Mouse (Mus musculus): Measurements from ENCODE around the gene Igflr1. TPM values are rescaled to one million over a fixed set of nuclear protein-coding genes. Genes with fewer than 3 reads are reported as not detected.
A peak's percentile ranks its signal among the peaks of the same experiment; 100 is the strongest.

Gene Igflr1
- polyA plus RNA-seq, 1 experiment from 2014 or later = 4.7 TPM

DNA sequence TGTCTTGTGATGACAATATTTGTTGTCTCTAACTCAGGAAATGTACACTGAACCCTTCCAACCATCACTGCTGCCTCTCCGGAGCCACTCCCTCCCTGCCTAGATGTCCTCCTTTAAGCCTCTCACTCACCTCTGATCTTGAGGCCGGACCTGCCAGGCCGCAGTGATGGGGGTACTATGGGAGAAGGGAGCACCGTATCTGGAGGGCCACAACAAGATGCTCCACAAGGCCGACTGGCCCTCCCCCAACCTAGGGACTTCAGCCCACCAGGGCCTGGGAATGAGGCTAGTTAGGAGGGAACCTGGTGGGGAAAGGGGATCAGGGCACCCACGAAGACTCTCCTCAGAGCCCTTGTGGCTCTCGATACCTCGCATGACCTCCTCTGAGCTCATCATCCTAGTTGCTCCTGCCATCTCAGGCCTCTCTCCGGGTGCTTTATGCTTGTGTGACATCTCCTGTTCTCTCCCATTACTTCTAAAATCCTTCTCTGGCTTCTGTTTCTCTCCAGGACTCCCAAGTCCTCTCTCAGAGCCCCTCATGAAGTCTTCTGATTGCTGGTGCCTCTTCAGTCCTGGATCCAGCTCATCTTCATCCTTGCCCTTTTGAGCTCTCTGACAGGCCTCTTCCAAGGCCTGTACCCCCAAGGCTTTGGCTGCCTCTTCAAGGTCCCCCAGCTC lies 25.8 kb downstream of the Igflr1 start:
- whole genome bisulfite sequencing = 89% methylated on average over 9 of the region's 9 CpGs
- Histone ChIP-seq H3K27ac (replicated peaks) (no peak overlapping the region), H3K4me3 (replicated peaks) (no peak overlapping the region), H3K9me3 (replicated peaks) (no peaks in the 10 kb centered on the region), H3K4me1 (peaks cover 23% of the 10 kb centered on the region), H3K4me2 (no peak overlapping the region), H3K36me3 (0 out of 2 replicates have a peak, but pooled peaks cover 4% of the 10 kb centered on the region), H3K9ac (replicated peaks) (no peak overlapping the region), H3K27me3 (replicated peaks) (no peaks in the 10 kb centered on the region)
- ATAC-seq (ENCODE audit: low FRiP score) = no peak

GRCm38 (mm10) chr7:30591605-30591951 lies 26.4 kb downstream of the Igflr1 start:
- 49% methylated on average over 4 of the region's 4 CpGs for WGBS
- H3K27me3 ChIP-seq (replicated peaks) = no peaks in the 10 kb centered on the region
- H3K4me3 ChIP-seq (replicated peaks) = no peak overlapping the region
- no peaks in the 10 kb centered on the region for H3K36me3 ChIP-seq
- H3K9ac ChIP-seq (replicated peaks) = no peak overlapping the region
- no peak overlapping the region for H3K4me2 ChIP-seq
- peaks cover 20% of the 10 kb centered on the region for H3K4me1 ChIP-seq
- H3K9me3 ChIP-seq (replicated peaks) = no peaks in the 10 kb centered on the region
- no peak overlapping the region for H3K27ac ChIP-seq (replicated peaks)
- ATAC-seq (ENCODE audit: low FRiP score) = no peak

- Histone ChIP-seq H3K36me3 (no peaks in the 10 kb centered on the region), H3K9ac (replicated peaks) (no peak overlapping the region), H3K9me3 (replicated peaks) (no peaks in the 10 kb centered on the region), H3K27ac (replicated peaks) (no peak overlapping the region), H3K4me2 (no peak overlapping the region), H3K4me3 (replicated peaks) (no peak overlapping the region), H3K27me3 (replicated peaks) (no peaks in the 10 kb centered on the region), H3K4me1 (peaks cover 7% of the 10 kb centered on the region)
- WGBS = 61% methylated on average over 5 of the region's 5 CpGs
- ATAC-seq (ENCODE audit: low FRiP score) = no peak
Observed at GRCm38 (mm10) chr7:30592772-30593423, 27.7 kb downstream of the Igflr1 start.

GRCm38 (mm10) chr7:30593579-30594509 lies 28.6 kb downstream of the Igflr1 start:
- no peak overlapping the region for H3K27ac ChIP-seq (replicated peaks)
- H3K4me1 ChIP-seq = peaks cover 7% of the 10 kb centered on the region
- no peaks in the 10 kb centered on the region for H3K36me3 ChIP-seq
- no peak overlapping the region for H3K4me2 ChIP-seq
- H3K9ac ChIP-seq (replicated peaks) = no peak overlapping the region
- ATAC-seq (ENCODE audit: low FRiP score) = no peak
- H3K4me3 ChIP-seq (replicated peaks) = no peak overlapping the region
- 72% methylated on average over 10 of the region's 10 CpGs for WGBS
- H3K9me3 ChIP-seq (replicated peaks) = no peaks in the 10 kb centered on the region
- H3K27me3 ChIP-seq (replicated peaks) = no peaks in the 10 kb centered on the region

GRCm38 (mm10) chr7:30594510-30595024 lies 29.3 kb downstream of the Igflr1 start:
- H3K9ac ChIP-seq (replicated peaks) = no peak overlapping the region
- no peak for ATAC-seq (ENCODE audit: low FRiP score)
- no peaks in the 10 kb centered on the region for H3K9me3 ChIP-seq (replicated peaks)
- no peak overlapping the region for H3K4me2 ChIP-seq
- no peaks in the 10 kb centered on the region for H3K36me3 ChIP-seq
- WGBS = 69% methylated on average over 4 of the region's 4 CpGs
- no peak overlapping the region for H3K4me3 ChIP-seq (replicated peaks)
- H3K27me3 ChIP-seq (replicated peaks) = no peaks in the 10 kb centered on the region
- no peak overlapping the region for H3K27ac ChIP-seq (replicated peaks)
- peaks cover 8% of the 10 kb centered on the region for H3K4me1 ChIP-seq

DNA sequence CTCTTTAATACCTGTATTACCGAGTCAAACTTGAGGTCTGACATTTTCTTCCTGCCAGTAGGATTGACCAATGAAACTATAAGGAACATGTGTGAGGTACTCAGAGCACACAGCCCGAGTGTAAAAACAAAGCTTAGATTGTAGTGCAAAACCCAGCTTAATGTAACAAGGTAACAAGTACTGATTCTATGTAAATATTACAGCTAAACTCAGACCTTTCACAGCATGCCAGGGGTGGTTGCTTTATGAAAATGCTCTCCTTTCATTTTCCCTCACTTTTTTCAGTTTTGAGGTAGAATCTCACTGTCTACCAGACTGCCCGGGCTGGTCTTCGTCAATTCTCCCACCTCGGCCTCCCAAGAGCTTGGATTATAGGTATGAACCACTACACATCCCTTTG lies 30.9 kb downstream of the Igflr1 start:
- Histone ChIP-seq H3K4me1 (peaks cover 12% of the 10 kb centered on the region), H3K27ac (replicated peaks) (no peak overlapping the region), H3K36me3 (no peaks in the 10 kb centered on the region), H3K9ac (replicated peaks) (no peak overlapping the region), H3K27me3 (replicated peaks) (no peaks in the 10 kb centered on the region), H3K4me3 (replicated peaks) (no peak overlapping the region), H3K9me3 (replicated peaks) (no peaks in the 10 kb centered on the region), H3K4me2 (no peak overlapping the region)
- ATAC-seq (ENCODE audit: low FRiP score) = no peak
- WGBS = 83% methylated on average over 5 of the region's 5 CpGs

DNA sequence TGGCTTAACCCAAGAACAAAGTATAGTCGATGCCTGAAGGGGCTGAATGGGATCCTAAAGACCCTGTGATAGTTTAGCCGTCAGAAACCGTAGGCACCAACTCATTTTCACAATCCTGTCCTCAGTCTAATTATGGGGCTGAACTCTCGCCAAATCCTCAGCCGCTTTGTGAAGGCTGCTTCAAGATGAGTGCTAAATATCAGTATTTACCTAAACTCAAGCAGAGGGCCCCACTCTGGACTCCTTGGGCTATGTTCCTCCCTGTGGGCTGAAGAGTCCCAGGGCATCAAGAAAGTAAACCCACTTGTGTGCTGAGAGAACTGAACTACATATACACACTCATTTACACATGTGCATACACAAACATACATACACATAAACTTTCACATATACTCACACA lies 31.6 kb downstream of the Igflr1 start:
- no peaks in the 10 kb centered on the region for H3K9me3 ChIP-seq (replicated peaks)
- no peak overlapping the region for H3K4me2 ChIP-seq
- WGBS = 78% methylated on average over 5 of the region's 5 CpGs
- H3K4me3 ChIP-seq (replicated peaks) = no peak overlapping the region
- no peak overlapping the region for H3K9ac ChIP-seq (replicated peaks)
- H3K27ac ChIP-seq (replicated peaks) = no peak overlapping the region
- no peaks in the 10 kb centered on the region for H3K27me3 ChIP-seq (replicated peaks)
- ATAC-seq (ENCODE audit: low FRiP score) = no peak
- peaks cover 12% of the 10 kb centered on the region for H3K4me1 ChIP-seq
- H3K36me3 ChIP-seq = no peaks in the 10 kb centered on the region

GRCm38 (mm10) chr7:30598786-30599185 lies 33.6 kb downstream of the Igflr1 start, which contains the start of gene Zbtb32:
Zbtb32 (minus strand) TSS chr7:30598909.
- Histone ChIP-seq H3K9me3 (replicated peaks) (no peaks in the 10 kb centered on the region), H3K4me2 (peak within 1 kb of the TSS; percentile 52), H3K4me3 (replicated peaks) (peak within 1 kb of the TSS; percentile 21; the same call in 1 of the 2 replicates), H3K27me3 (replicated peaks) (no peaks in the 10 kb centered on the region), H3K4me1 (peaks cover 12% of the 10 kb centered on the region), H3K9ac (replicated peaks) (no peak within 1 kb of the TSS), H3K36me3 (no peaks in the 10 kb centered on the region), H3K27ac (replicated peaks) (peak within 1 kb of the TSS; percentile 56)
- no peak for ATAC-seq (ENCODE audit: low FRiP score)
- 96% methylated on average over 12 of the region's 12 CpGs for WGBS

- Histone ChIP-seq H3K27ac (replicated peaks) (peak overlapping the region; percentile 56), H3K27me3 (replicated peaks) (no peaks in the 10 kb centered on the region), H3K4me2 (peak overlapping the region; percentile 52), H3K4me1 (peaks cover 12% of the 10 kb centered on the region), H3K9me3 (replicated peaks) (no peaks in the 10 kb centered on the region), H3K36me3 (no peaks in the 10 kb centered on the region), H3K9ac (replicated peaks) (0 out of 2 replicates have a peak overlapping the region, but pooled peaks have one; percentile 18), H3K4me3 (replicated peaks) (peak overlapping the region; percentile 21)
- 2% methylated on average over 16 of the region's 16 CpGs for WGBS
- peak; percentile 98 for ATAC-seq (ENCODE audit: low FRiP score)
Observed at GRCm38 (mm10) chr7:30599933-30600353, 34.7 kb downstream of the Igflr1 start.

DNA sequence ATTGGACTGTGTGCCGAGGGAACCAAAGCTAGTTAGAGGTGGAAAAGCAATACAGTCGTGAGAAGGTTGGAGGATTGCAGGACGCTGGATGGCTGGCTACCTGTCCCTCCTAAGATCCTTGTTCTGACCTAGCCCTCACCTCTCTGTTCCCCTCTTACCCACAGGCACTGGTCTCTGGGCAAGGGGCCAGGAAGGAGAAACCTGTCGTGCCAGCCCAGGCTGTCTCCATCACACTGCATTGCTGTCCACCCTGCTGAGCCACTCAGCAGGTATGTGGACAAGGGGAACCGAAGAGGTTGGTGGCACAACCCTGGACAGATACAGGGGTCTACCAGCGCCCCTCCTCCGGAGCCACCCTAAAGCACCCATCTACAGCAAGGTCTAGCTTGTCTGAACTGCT lies 35.4 kb downstream of the Igflr1 start:
- Histone ChIP-seq H3K27me3 (replicated peaks) (no peaks in the 10 kb centered on the region), H3K36me3 (no peaks in the 10 kb centered on the region), H3K4me3 (replicated peaks) (no peak overlapping the region), H3K9ac (replicated peaks) (no peak overlapping the region), H3K4me2 (no peak overlapping the region; the same call in 1 of the 2 replicates), H3K27ac (replicated peaks) (no peak overlapping the region), H3K4me1 (peaks cover 12% of the 10 kb centered on the region), H3K9me3 (replicated peaks) (no peaks in the 10 kb centered on the region)
- ATAC-seq (ENCODE audit: low FRiP score) = no peak; the same call in 1 of the 2 replicates
- 74% methylated on average over 7 of the region's 7 CpGs for WGBS

- 58% methylated on average over 3 of the region's 3 CpGs for WGBS
- ATAC-seq (ENCODE audit: low FRiP score) = no peak
- Histone ChIP-seq H3K36me3 (no peaks in the 10 kb centered on the region), H3K9ac (replicated peaks) (no peak overlapping the region), H3K4me1 (peaks cover 12% of the 10 kb centered on the region), H3K27ac (replicated peaks) (no peak overlapping the region), H3K4me2 (no peak overlapping the region), H3K4me3 (replicated peaks) (no peak overlapping the region), H3K9me3 (replicated peaks) (no peaks in the 10 kb centered on the region), H3K27me3 (replicated peaks) (no peaks in the 10 kb centered on the region)
Observed at GRCm38 (mm10) chr7:30602583-30602982, 37.4 kb downstream of the Igflr1 start.
